Mouse (Mus musculus): Measurements from ENCODE around the gene Bcl10.
"Not testable (repeated sequence)": the region's sequence is repeated elsewhere in the genome, so short reads cannot be mapped to it uniquely, and the experiment has no call there.

Bcl10 gene

GRCm38 (mm10) chr3:145922019-145922854 is at the start of gene Bcl10:
Gene Bcl10 (plus strand): TSS chr3:145922804.
- DNase-seq (ENCODE audit: low read depth in 2 of 2, low spot score in 2 of 2) = no peak

DNA sequence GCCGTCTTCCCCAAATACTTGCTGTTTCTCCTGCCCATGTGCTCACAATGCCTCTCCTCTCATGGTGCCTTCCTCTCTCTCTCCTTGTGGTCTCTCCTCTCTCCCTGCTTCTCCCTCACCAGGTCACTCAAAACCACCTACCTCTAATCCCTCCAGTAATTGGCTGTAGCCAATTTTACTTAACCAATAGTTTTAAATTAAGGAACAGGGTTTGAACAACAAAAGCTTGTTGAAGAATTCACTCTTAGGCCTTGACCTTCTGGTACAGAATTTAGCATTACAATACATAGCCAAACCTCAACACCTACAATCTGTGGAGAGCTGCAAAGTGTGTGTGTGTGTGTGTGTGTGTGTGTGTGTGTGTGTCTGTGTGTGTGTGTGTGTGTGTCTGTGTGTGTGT is 49.3 kb upstream of the Bcl10 start:
- DNase-seq (ENCODE audit: low read depth in 2 of 2, low spot score in 2 of 2) = no peak

DNA sequence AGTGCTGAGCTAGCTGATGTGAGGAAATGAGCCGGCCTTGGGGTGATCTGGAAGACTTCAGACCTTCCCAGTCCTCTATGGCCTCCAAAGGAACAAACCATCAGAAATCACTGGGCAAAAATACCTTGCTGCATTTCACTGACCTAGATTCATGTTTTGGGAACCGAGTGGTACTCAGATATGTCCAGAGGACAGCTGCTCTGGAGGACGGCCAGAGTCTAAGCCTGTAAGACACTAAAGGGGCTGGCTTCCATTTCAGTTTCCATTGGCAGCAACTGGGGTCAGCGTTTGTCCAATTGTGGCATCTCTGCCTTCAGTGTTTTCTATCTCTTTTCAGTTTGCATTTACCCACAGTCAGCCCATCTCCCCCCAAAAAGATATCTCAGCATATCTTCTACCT is 48.5 kb upstream of the Bcl10 start:
- no peak for DNase-seq (ENCODE audit: low read depth in 2 of 2, low spot score in 2 of 2)

DNA sequence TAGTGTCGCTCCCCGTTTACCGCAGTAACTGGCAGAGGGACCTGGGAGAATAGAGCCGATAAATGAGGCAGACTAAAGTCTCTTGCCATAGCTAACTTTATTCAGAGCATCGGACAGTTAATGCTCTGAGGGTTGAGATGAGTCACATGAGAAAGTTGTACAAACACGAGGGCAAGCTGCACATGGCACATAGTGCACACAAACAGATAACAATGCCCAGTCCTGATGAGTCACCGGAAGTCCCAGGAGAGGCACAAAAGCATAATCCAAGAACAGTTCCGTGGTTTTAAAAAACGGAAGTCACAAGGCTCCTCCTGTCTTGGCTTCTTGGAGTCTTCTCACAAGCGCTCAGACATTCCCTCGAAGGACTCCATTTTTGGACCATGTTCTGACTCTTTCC is 46.5 kb upstream of the Bcl10 start:
- DNase-seq (ENCODE audit: low read depth in 2 of 2, low spot score in 2 of 2) = no peak

GRCm38 (mm10) chr3:145878867-145879266 is 43.7 kb upstream of the Bcl10 start:
- DNase-seq (ENCODE audit: low read depth in 2 of 2, low spot score in 2 of 2) = not testable (repeated sequence)

DNA sequence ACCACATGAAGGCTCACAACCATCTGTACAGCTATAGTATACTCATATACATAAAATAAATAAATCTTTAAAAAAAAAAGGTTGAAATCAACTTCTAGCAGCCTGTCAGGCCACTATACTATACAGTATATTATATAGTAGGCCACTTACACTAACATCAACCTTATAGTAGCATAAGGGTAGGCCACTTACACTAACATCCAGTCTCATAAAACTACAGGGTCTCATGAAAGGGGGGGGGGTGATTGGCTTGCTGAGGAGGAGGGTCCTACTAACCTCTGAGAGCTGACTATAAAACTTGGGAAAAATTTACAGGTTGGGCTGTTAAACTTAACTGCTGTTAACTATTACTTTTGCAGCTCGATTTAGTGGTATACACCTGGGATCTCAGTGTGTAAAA is 42.3 kb upstream of the Bcl10 start:
- no peak for DNase-seq (ENCODE audit: low read depth in 2 of 2, low spot score in 2 of 2)

DNA sequence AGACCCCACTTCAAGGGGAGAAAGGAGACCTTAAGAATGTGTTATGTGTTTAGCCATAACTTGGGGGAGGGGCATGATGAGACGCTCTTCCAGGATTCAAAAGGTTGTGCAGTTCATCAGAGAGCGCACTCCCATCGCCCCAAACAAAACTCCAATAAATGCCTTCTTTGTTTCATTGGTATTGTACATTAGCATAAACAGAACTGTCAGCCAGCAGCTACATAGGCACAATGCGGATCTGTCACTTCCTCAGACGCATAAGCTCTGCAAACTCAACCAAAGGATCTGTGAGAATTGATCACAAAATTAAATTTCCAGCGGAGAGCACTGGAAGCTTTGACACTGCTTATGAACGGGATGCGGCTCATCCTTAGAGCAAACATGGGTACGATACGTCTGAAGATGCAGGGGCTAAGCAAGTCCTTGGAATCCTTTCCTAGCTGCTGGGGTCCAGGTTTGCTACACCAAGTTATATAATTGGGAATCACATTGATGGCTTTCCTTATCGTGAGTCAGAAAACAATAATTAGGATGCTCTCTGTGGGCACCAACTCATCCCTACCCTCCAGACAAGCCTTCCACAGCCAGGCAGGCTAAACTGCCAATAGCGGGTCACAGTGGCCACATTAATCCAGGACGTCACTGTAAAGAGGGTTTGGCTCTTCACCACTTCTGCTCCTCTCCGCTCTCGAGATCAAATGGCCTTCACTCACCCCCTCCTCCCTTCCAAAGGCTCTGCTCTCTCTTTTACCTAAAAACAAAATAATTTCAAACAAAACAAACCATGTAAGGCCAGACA is 40.3 kb upstream of the Bcl10 start:
- DNase-seq (ENCODE audit: low read depth in 2 of 2, low spot score in 2 of 2) = no peak

DNA sequence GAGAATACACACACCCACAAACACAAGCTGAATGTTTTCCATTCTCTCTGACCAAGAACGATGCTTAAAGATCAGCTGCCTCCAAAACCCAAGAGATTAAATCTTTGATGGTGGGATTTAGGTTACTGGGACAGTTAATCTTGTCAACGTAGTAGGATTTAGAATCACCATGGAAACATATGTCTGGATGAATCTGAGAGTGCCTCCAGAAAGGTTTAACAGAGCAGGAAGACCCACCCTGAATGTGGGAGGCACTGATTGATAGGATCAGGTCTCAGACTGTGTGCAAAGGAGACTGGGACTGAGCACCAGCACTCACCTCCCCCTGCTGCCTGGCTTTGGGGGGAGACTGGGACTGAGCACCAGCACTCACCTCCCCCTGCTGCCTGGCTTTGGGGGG is 39.4 kb upstream of the Bcl10 start:
- no peak for DNase-seq (ENCODE audit: low read depth in 2 of 2, low spot score in 2 of 2)

- no peak for DNase-seq (ENCODE audit: low read depth in 2 of 2, low spot score in 2 of 2)
These were observed 37.2 kb upstream of the Bcl10 start for GRCm38 (mm10) chr3:145885376-145885775.

GRCm38 (mm10) chr3:145885851-145886464 is 36.6 kb upstream of the Bcl10 start:
- DNase-seq (ENCODE audit: low read depth in 2 of 2, low spot score in 2 of 2) = no peak

DNA sequence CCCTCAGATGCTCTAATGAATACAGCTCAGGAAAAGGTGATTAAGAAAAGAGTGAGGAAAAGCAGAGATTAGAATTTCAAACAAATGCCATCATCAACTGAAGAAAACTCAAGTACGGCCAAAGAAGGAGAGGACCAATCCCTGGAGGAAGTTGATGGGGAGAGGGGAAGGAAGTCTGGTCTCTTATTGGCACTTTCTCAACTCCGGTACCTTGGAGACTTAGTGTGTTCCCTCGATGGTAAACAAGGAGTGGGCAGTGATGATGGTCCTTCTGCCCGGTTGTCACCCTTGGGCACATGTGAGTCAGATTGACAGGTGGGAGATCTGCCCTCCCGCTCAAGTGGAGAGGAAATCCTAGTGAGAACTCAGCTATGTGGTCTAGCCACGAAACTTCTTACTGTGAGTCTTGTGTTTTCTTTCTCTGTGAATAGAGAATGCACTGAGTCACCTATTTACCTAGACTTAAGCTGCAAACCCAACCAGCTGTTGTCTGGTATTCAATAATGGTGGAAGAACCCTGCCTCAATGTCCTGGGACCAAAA is 35.1 kb upstream of the Bcl10 start:
- DNase-seq (ENCODE audit: low read depth in 2 of 2, low spot score in 2 of 2) = no peak

GRCm38 (mm10) chr3:145890346-145891132 is 32.1 kb upstream of the Bcl10 start:
- DNase-seq (ENCODE audit: low read depth in 2 of 2, low spot score in 2 of 2) = no peak

GRCm38 (mm10) chr3:145892451-145892850 is 30.2 kb upstream of the Bcl10 start:
- DNase-seq (ENCODE audit: low read depth in 2 of 2, low spot score in 2 of 2) = no peak

DNA sequence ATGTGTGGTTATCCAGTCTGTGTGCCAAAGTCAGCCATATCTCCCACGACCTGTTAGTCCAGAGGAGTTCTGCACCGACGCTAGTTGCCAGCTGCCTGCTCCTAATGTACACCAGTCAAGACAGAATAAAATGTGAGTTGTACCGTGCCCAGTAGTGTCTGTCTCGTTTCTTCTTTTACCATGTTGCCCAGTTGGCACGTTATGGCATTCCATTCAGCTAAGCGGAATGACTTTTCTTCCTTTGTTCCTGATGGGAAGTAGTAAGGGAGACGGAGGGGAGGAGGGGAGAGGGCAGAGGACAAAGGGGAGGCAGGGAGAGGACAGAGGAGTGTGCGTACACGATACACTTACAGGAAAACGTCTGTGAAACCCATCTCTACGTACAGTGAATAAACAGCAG is 28.5 kb upstream of the Bcl10 start:
- DNase-seq (ENCODE audit: low read depth in 2 of 2, low spot score in 2 of 2) = no peak

DNA sequence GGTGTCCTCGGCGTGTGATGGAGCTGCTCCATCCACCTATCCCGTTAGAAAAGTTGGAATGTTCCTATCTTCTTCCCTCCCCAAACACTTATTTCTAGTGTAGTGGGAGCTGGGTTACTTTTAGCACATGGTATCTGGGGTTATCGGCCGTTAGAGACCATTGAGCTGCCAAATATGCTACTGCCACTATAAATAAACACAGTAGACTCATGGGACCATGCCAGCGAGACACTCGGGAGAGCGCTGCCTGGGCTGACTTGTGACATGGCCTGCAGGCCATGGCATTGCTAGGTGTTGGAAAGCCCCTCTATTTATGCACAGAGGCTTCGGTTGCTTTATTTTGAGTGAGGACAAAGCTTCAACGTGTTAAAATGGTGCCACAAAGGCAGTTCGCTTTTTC is 24.9 kb upstream of the Bcl10 start:
- DNase-seq (ENCODE audit: low read depth in 2 of 2, low spot score in 2 of 2) = no peak

GRCm38 (mm10) chr3:145899832-145900231 is 22.8 kb upstream of the Bcl10 start:
- DNase-seq (ENCODE audit: low read depth in 2 of 2, low spot score in 2 of 2) = no peak

- no peak for DNase-seq (ENCODE audit: low read depth in 2 of 2, low spot score in 2 of 2)
These were observed 19.1 kb upstream of the Bcl10 start for GRCm38 (mm10) chr3:145903530-145903929.

DNA sequence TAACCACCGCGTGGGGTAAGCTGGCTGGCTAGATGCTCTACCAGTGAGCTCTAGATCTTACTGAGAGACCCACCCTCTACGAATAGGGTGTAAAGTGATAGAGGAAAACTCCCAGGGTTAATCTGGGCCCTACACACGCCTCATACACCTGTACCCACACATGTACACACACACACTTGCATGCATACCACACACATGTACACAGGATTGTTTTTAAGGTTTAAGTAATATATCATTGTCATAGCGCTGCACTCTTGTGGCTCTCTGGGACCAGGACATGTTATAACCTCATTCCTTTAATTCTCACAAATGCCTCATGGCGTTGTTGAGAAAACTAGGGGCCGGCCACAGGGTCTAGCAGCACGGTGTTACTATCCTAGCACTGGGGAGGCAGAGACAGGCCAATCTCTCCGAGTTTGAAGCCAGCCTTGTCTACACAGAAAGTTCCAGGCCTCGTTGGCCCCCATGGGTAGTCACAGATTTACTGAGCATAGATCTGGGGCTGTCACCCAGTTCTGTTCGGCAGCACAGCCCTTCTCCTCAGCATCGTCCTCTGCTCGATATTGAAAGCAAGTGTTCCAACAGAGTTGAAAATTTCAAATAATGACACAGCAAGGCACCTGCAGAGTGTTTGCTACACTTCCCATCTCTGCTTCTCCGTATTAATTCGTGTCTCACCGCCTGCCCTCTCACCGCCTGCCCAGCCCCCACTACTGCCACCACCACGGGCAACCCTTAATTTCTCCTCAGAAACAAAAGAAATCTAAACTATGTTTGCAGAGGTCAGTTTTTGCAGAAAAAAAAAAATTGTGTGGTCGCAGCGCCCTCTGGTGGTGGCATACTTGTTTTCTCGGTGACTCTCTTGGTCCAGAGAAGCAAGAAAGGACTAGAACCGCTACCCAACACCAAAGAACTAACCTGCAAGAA is 17.5 kb upstream of the Bcl10 start:
- peak; percentile 26 to 42 for DNase-seq (ENCODE audit: low read depth in 2 of 2, low spot score in 2 of 2)

GRCm38 (mm10) chr3:145906582-145906981 is 16.0 kb upstream of the Bcl10 start:
- DNase-seq (ENCODE audit: low read depth in 2 of 2, low spot score in 2 of 2) = no peak

DNA sequence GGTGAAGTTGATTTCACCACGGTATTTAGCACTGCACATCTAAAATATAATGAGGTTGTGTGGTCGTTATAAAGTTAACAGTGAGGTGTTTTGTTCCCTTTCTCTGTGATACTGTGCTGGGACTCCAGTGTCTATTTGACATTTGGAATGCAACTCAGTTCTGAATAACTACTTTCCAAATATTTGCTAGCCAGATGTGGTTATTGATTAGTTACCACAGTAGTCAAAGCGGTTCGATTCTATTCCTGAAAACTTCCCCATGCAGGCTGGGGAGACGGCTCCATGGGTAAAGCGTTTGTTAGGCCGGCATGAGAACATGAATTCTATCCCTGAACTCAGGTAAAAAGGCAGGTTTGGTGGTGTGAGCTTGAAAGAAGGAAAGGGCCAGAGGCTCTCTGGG is 10.1 kb upstream of the Bcl10 start:
- DNase-seq (ENCODE audit: low read depth in 2 of 2, low spot score in 2 of 2) = no peak

Data from CD8-positive naive resting alpha-beta T cell, adult 2 months (primary cell).